Mouse (Mus musculus): Measurements from ENCODE around the gene Mrtfb. TPM values are rescaled to one million over a fixed set of nuclear protein-coding genes. Genes with fewer than 3 reads are reported as not detected.

Mrtfb gene
- polyA plus RNA-seq, 1 experiment from 2014 or later = 12.9 TPM

- no peak overlapping the region for H3K9ac ChIP-seq (ENCODE audit: low read depth, low read length)
- no peak for ATAC-seq
- no peaks in the 10 kb centered on the region for H3K36me3 ChIP-seq (ENCODE audit: control insufficient read depth, insufficient read depth, low read length)
- no peak overlapping the region for H3K27ac ChIP-seq (ENCODE audit: low read length)
- H3K4me2 ChIP-seq (ENCODE audit: low read length) = no peak overlapping the region
- no peaks in the 10 kb centered on the region for H3K4me1 ChIP-seq (ENCODE audit: control insufficient read depth, insufficient read depth, low read length)
- no peaks in the 10 kb centered on the region for H3K9me3 ChIP-seq (replicated peaks; ENCODE audit: control insufficient read depth, low read length, poor library complexity, severe bottlenecking)
- no peaks in the 10 kb centered on the region for H3K27me3 ChIP-seq (ENCODE audit: control insufficient read depth, insufficient read depth, low read depth, low read length)
- H3K4me3 ChIP-seq (ENCODE audit: low read depth, low read length) = no peak overlapping the region
- 59% methylated on average over 14 of the region's 14 CpGs for WGBS
Observed at GRCm38 (mm10) chr16:13232912-13233802, 23.1 kb upstream of the Mrtfb start.

DNA sequence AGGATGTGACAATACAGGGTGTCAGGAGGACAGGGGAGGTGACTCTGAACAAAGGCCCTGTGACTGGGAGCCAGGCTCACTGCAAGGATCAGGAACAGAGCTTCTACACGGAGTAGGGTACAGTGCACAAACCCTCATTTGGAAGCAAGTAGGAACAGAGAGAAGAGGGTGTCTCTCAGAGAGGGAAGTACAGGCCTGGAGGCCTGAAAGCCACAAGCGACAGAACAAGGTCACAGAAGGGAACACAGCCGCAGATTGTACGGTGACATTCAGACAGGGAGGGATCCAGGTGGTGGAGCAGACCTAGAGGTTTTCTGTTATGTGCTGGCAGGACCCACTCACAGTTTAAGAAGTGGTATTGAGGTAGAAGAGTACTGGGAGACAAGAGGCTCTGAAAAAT lies 17.2 kb upstream of the Mrtfb start:
- Histone ChIP-seq H3K9me3 (replicated peaks; ENCODE audit: control insufficient read depth, low read length, poor library complexity, severe bottlenecking) (no peaks in the 10 kb centered on the region), H3K27me3 (ENCODE audit: control insufficient read depth, insufficient read depth, low read depth, low read length) (no peaks in the 10 kb centered on the region), H3K9ac (ENCODE audit: low read depth, low read length) (no peak overlapping the region), H3K4me1 (ENCODE audit: control insufficient read depth, insufficient read depth, low read length) (no peaks in the 10 kb centered on the region), H3K27ac (ENCODE audit: low read length) (no peak overlapping the region), H3K4me2 (ENCODE audit: low read length) (no peak overlapping the region), H3K4me3 (ENCODE audit: low read depth, low read length) (no peak overlapping the region), H3K36me3 (ENCODE audit: control insufficient read depth, insufficient read depth, low read length) (no peaks in the 10 kb centered on the region)
- 84% methylated on average over 4 of the region's 4 CpGs for WGBS
- ATAC-seq = no peak

DNA sequence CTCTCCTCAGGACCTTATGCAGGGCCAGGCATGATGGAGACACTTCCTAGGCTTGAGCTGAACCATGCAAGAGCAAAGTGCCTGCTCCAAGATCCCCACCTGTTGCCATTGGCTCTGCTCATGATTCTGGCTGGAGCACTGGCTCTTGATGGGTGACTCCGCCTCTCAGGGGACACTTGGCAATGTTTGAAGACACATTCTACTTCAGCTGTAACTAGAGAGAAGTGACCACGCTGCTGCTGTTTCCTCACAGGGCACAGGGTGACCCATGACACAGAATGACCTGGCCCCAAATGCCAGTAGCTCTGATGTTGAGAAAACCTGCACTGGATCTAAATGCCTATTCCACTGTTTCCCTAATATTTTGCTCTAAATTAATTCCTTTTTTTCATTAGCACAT lies 16.7 kb upstream of the Mrtfb start:
- Histone ChIP-seq H3K4me3 (ENCODE audit: low read depth, low read length) (no peak overlapping the region), H3K9ac (ENCODE audit: low read depth, low read length) (no peak overlapping the region), H3K4me1 (ENCODE audit: control insufficient read depth, insufficient read depth, low read length) (no peaks in the 10 kb centered on the region), H3K36me3 (ENCODE audit: control insufficient read depth, insufficient read depth, low read length) (no peaks in the 10 kb centered on the region), H3K27me3 (ENCODE audit: control insufficient read depth, insufficient read depth, low read depth, low read length) (no peaks in the 10 kb centered on the region), H3K27ac (ENCODE audit: low read length) (no peak overlapping the region), H3K9me3 (replicated peaks; ENCODE audit: control insufficient read depth, low read length, poor library complexity, severe bottlenecking) (no peaks in the 10 kb centered on the region), H3K4me2 (ENCODE audit: low read length) (no peak overlapping the region)
- no peak for ATAC-seq
- 90% methylated on average over 2 of the region's 2 CpGs for whole genome bisulfite sequencing

- ATAC-seq = no peak
- 76% methylated on average over 7 of the region's 7 CpGs for WGBS
- no peak overlapping the region for H3K4me2 ChIP-seq (ENCODE audit: low read length)
- H3K27me3 ChIP-seq (ENCODE audit: control insufficient read depth, insufficient read depth, low read depth, low read length) = no peaks in the 10 kb centered on the region
- H3K36me3 ChIP-seq (ENCODE audit: control insufficient read depth, insufficient read depth, low read length) = no peaks in the 10 kb centered on the region
- no peak overlapping the region for H3K4me3 ChIP-seq (ENCODE audit: low read depth, low read length)
- H3K4me1 ChIP-seq (ENCODE audit: control insufficient read depth, insufficient read depth, low read length) = no peaks in the 10 kb centered on the region
- no peak overlapping the region for H3K9ac ChIP-seq (ENCODE audit: low read depth, low read length)
- H3K9me3 ChIP-seq (replicated peaks; ENCODE audit: control insufficient read depth, low read length, poor library complexity, severe bottlenecking) = no peaks in the 10 kb centered on the region
- no peak overlapping the region for H3K27ac ChIP-seq (ENCODE audit: low read length)
Observed at GRCm38 (mm10) chr16:13240326-13240725, 16.0 kb upstream of the Mrtfb start.

GRCm38 (mm10) chr16:13245658-13246057 lies 10.6 kb upstream of the Mrtfb start:
- no peaks in the 10 kb centered on the region for H3K36me3 ChIP-seq (ENCODE audit: control insufficient read depth, insufficient read depth, low read length)
- no peak for ATAC-seq
- H3K9ac ChIP-seq (ENCODE audit: low read depth, low read length) = no peak overlapping the region
- H3K9me3 ChIP-seq (replicated peaks; ENCODE audit: control insufficient read depth, low read length, poor library complexity, severe bottlenecking) = no peaks in the 10 kb centered on the region
- no peaks in the 10 kb centered on the region for H3K27me3 ChIP-seq (ENCODE audit: control insufficient read depth, insufficient read depth, low read depth, low read length)
- no peak overlapping the region for H3K27ac ChIP-seq (ENCODE audit: low read length)
- WGBS = 45% methylated on average over 4 of the region's 4 CpGs
- no peak overlapping the region for H3K4me2 ChIP-seq (ENCODE audit: low read length)
- no peak overlapping the region for H3K4me3 ChIP-seq (ENCODE audit: low read depth, low read length)
- no peaks in the 10 kb centered on the region for H3K4me1 ChIP-seq (ENCODE audit: control insufficient read depth, insufficient read depth, low read length)

DNA sequence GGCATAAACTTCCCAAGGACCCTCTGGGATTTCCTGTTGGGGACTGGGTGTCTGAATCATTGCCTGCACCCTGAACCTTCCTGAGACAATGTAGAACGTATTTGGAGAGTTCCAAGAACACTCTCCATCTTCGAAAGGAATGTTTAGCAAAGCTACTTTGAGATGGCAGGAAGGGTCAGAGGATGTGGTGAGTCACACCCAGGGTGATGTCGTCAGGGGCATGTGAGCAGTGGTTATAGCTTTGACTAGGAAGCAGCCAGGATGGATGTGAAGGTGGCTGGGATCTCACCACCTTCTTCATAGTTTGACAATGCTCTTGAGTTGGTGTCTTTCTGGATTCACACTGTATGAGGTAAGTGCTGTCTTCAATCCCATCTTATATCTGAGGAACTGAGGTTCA lies 9.4 kb upstream of the Mrtfb start:
- Histone ChIP-seq H3K4me2 (ENCODE audit: low read length) (no peak overlapping the region), H3K27me3 (ENCODE audit: control insufficient read depth, insufficient read depth, low read depth, low read length) (no peaks in the 10 kb centered on the region), H3K9ac (ENCODE audit: low read depth, low read length) (no peak overlapping the region), H3K27ac (ENCODE audit: low read length) (no peak overlapping the region), H3K9me3 (replicated peaks; ENCODE audit: control insufficient read depth, low read length, poor library complexity, severe bottlenecking) (no peaks in the 10 kb centered on the region), H3K4me3 (ENCODE audit: low read depth, low read length) (no peak overlapping the region), H3K4me1 (ENCODE audit: control insufficient read depth, insufficient read depth, low read length) (no peaks in the 10 kb centered on the region), H3K36me3 (ENCODE audit: control insufficient read depth, insufficient read depth, low read length) (no peaks in the 10 kb centered on the region)
- WGBS = 75% methylated on average over 3 of the region's 3 CpGs
- no peak for ATAC-seq

DNA sequence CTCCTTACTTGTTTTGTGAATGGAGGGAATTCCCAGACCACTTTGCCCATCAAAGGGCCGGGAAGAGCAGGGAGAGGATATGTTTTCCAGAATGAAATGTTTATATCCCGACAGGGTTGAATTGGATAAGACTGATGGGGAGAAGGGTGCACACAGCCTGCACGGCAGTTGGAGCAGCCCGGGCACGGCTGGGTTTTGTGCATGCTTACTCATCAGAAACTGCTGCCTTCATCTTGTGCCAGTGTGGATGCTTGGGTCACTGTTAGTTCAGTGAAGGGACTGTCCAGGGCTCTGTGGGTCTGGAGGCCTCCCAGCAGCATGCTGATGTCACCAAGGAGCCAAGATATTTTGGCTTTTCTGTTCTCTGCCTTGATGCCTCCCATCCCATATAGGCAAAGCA lies 6.2 kb upstream of the Mrtfb start:
- 77% methylated on average over 5 of the region's 5 CpGs for WGBS
- H3K4me3 ChIP-seq (ENCODE audit: low read depth, low read length) = no peak overlapping the region
- no peaks in the 10 kb centered on the region for H3K9me3 ChIP-seq (replicated peaks; ENCODE audit: control insufficient read depth, low read length, poor library complexity, severe bottlenecking)
- ATAC-seq = no peak
- H3K27ac ChIP-seq (ENCODE audit: low read length) = no peak overlapping the region
- H3K4me1 ChIP-seq (ENCODE audit: control insufficient read depth, insufficient read depth, low read length) = no peaks in the 10 kb centered on the region
- no peaks in the 10 kb centered on the region for H3K36me3 ChIP-seq (ENCODE audit: control insufficient read depth, insufficient read depth, low read length)
- H3K9ac ChIP-seq (ENCODE audit: low read depth, low read length) = no peak overlapping the region
- H3K4me2 ChIP-seq (ENCODE audit: low read length) = no peak overlapping the region
- H3K27me3 ChIP-seq (ENCODE audit: control insufficient read depth, insufficient read depth, low read depth, low read length) = no peaks in the 10 kb centered on the region

DNA sequence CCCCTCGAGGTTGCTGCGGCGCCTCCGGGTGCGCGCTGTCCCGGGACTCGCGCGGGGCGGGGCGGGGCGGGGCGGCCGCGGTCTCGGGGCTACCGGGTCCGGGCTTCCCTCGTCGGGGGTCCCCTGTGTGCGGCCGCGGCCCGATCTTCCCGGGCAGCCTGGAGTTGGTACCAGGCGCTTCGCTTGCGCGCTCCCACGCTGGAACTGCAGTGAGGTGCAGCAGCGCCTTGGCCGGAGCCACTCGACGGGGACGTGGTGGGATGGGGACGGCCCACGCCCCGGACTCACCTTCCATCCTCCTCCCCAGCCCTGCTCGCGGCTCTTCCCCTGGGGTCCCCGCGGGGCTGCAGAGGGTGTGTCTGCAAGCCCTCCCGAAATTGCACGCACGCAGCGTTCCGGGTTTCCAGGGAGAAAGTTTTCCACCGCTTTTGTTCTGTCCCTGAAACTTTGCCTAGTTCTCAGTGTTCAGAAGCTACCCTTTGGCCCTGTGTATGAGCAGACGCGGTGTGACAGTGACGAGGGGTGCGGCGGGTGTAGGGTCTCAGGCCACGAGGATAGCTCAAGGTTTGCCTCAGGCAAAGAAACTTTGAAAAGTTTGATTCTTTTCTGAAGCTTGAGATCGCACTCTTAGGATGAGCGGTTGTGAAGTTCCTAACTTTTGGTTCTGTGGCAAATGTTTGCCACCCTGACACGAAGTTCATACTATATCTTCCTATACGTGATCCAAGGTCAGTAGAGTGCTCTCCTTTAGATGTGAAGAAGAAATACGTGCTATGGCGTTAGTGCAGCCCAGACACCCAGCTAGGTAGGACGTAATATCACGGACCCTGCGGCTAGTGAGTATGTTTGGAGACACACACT lies 616 bp downstream of the Mrtfb start:
- Histone ChIP-seq H3K9me3 (replicated peaks; ENCODE audit: control insufficient read depth, low read length, poor library complexity, severe bottlenecking) (no peaks in the 10 kb centered on the region), H3K4me3 (ENCODE audit: low read depth, low read length) (peak overlapping the region; percentile 84), H3K36me3 (ENCODE audit: control insufficient read depth, insufficient read depth, low read length) (no peaks in the 10 kb centered on the region), H3K4me1 (ENCODE audit: control insufficient read depth, insufficient read depth, low read length) (peaks cover 10% of the 10 kb centered on the region), H3K4me2 (ENCODE audit: low read length) (peak overlapping the region; percentile 96), H3K27me3 (ENCODE audit: control insufficient read depth, insufficient read depth, low read depth, low read length) (no peaks in the 10 kb centered on the region), H3K9ac (ENCODE audit: low read depth, low read length) (peak overlapping the region; percentile 91), H3K27ac (ENCODE audit: low read length) (peak overlapping the region; percentile 93)
- WGBS = 5% methylated on average over 63 of the region's 64 CpGs
- peak; percentile 81 for ATAC-seq

DNA sequence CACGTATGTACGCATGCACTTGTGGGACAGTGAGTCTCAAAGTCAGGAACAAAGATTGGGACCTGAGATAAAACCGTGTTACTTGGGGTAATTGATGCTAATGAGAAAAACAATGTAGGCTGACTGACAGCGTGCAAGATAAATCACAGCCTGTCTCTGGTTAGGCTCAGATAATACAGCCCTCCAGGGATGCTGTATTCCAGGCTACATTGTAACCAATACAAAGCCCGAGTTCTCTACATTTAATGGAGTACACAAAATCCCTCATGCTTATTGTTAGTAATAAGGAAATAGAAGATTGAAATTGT lies 1.2 kb downstream of the Mrtfb start:
- WGBS = 34% methylated on average over 5 of the region's 5 CpGs
- Histone ChIP-seq H3K9ac (ENCODE audit: low read depth, low read length) (no peak overlapping the region), H3K4me3 (ENCODE audit: low read depth, low read length) (peak overlapping the region; percentile 84)

More for the DNA sequence above, 1.2 kb downstream of the Mrtfb start:
- Histone ChIP-seq H3K27me3 (ENCODE audit: control insufficient read depth, insufficient read depth, low read depth, low read length) (no peaks in the 10 kb centered on the region), H3K36me3 (ENCODE audit: control insufficient read depth, insufficient read depth, low read length) (no peaks in the 10 kb centered on the region), H3K9me3 (replicated peaks; ENCODE audit: control insufficient read depth, low read length, poor library complexity, severe bottlenecking) (no peaks in the 10 kb centered on the region), H3K27ac (ENCODE audit: low read length) (no peak overlapping the region), H3K4me2 (ENCODE audit: low read length) (peak overlapping the region; percentile 96), H3K4me1 (ENCODE audit: control insufficient read depth, insufficient read depth, low read length) (peaks cover 10% of the 10 kb centered on the region)
- no peak for ATAC-seq
